Mouse (Mus musculus): ENCODE results near the gene Kcnj15. TPM values are rescaled to one million over a fixed set of nuclear protein-coding genes. Genes with fewer than 3 reads are reported as not detected.

Gene Kcnj15
- polyA plus RNA-seq, 1 experiment: not detected

DNA sequence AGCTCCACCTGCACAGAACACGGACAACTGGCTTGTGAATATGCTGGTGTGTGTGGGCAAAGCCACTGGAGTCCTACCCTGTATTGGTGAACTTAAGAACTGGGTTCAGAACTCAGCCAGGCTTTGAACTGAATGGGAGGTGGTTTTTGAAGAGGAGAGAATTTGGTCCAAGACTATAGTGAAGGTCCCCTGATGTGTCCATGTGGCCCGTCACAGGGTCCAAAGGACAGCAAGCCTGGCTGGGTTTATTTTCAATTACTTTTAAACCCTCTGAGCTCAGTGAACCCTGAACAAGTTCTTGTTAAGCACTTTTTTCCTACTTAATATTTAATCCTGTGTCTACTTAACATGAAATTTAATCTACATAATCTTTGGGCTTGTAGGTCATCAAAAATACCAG, 30.3 kb downstream of the Kcnj15 start:
- H3K4me1 ChIP-seq: peaks cover 75% of the 10 kb centered on the region
- H3K27me3 ChIP-seq (replicated peaks): no peaks in the 10 kb centered on the region
- no peaks in the 10 kb centered on the region for H3K9me3 ChIP-seq
- no peaks in the 10 kb centered on the region for H3K36me3 ChIP-seq (replicated peaks; ENCODE audit: low read length)
- no peak for TF ChIP-seq GATA1 (IDR thresholded peaks at IDR 0.05; ENCODE audit: borderline replicate concordance, low read length)
- TF ChIP-seq FLI1 (IDR thresholded peaks at IDR 0.05; ENCODE audit: low read length): no peak
- H3K4me3 ChIP-seq (replicated peaks): no peak overlapping the region

DNA sequence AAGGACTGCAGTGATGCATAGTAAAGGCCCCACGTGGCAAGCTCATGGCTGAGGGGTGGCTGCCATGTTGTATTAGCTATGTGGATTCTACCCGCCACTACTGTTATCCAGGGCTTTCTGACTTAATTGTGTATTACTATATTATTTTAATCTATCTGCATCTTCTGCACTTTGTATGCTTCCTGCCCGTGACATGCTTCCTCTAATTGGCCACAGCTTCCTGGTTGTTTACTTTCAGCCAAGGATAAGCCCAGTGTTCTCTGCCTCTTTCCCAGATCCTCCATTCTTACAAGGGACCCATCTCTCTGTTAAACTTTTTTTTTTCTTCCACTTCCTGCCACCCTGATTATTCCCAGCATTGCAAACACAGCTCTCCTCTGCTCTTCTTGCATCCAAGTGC, 32.0 kb downstream of the Kcnj15 start:
- no peaks in the 10 kb centered on the region for H3K36me3 ChIP-seq (replicated peaks; ENCODE audit: low read length)
- no peak overlapping the region for H3K4me3 ChIP-seq (replicated peaks)
- no peaks in the 10 kb centered on the region for H3K27me3 ChIP-seq (replicated peaks)
- H3K9me3 ChIP-seq: peaks cover 3% of the 10 kb centered on the region; the same call in 1 of the 2 replicates
- peaks cover 66% of the 10 kb centered on the region for H3K4me1 ChIP-seq
- TF ChIP-seq GATA1 (IDR thresholded peaks at IDR 0.05; ENCODE audit: borderline replicate concordance, low read length) (no peak), FLI1 (IDR thresholded peaks at IDR 0.05; ENCODE audit: low read length) (no peak)

DNA sequence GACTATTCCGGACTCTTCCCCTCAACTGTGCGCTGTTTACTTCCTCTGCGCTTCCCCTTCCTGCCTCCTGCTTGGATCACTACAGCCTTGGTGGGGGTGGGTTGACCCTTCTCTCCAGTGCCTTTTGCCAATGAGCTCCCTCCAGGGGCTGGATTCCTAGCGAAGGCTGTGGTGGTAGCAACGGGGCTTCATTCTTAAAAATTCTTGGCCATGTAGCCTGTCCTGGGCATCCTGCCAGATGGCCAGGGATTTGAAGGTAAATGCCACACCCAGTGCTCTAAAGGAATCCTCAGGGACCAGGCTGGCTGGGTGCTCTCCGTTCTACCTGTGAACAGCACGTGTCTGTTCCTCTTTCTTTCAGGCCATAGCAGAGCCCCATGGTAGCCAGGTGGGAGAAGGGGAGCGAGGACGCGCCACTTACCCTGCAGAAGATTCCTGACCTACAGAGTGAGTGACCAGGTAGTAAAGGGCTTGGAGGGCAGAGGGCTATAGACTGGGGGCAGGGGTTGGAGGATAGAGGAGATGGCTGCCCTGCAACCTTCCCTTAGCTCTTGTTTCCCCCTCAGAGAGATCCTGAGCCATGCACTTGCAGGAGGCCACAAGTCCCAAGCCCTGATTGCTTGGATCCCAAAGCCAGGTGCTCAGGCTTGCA, 34.2 kb downstream of the Kcnj15 start:
- Histone ChIP-seq H3K36me3 (replicated peaks; ENCODE audit: low read length) (peaks cover 8% of the 10 kb centered on the region), H3K4me1 (peaks cover 53% of the 10 kb centered on the region), H3K27me3 (replicated peaks) (no peaks in the 10 kb centered on the region), H3K4me3 (replicated peaks) (no peak overlapping the region), H3K9me3 (peaks cover 3% of the 10 kb centered on the region; the same call in 1 of the 2 replicates)
- TF ChIP-seq GATA1 (IDR thresholded peaks at IDR 0.05; ENCODE audit: borderline replicate concordance, low read length) (no peak), FLI1 (IDR thresholded peaks at IDR 0.05; ENCODE audit: low read length) (no peak)

DNA sequence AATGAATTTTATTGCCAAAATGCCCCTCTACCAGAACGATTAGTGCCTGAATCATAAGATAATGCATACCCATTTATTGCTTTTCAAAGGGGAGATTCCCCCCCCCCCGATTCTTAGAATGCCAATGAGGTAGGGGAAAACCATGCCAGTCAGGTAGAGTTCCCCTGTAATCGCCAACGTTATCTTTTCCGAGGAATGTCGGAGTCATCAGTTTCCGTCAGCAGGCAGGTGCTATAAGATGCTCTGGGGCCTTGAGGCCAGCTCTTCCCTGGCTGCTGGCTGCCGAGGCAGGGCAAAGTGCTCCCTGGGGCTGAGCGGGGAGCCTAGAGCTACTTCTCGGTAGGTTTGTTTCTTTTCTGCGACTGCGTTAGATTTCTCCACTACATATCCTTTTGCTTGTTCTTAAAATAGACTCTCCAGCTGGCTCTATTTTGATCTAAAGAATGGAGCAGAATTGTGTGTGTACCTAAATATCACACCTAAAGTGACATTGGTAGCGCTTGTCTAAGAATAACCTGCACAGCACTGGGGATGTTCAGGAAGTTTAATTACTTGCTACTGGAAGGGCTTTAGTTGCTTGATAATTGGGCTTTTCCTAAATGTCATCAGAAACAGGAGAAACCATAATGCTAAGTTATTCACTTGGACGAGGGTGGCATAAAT, 35.6 kb downstream of the Kcnj15 start:
- TF ChIP-seq FLI1 (IDR thresholded peaks at IDR 0.05; ENCODE audit: low read length): no peak
- TF ChIP-seq GATA1 (IDR thresholded peaks at IDR 0.05; ENCODE audit: borderline replicate concordance, low read length): no peak
- H3K4me3 ChIP-seq (replicated peaks): no peak overlapping the region
- peaks cover 9% of the 10 kb centered on the region for H3K36me3 ChIP-seq (replicated peaks; ENCODE audit: low read length)
- peaks cover 60% of the 10 kb centered on the region for H3K4me1 ChIP-seq
- no peaks in the 10 kb centered on the region for H3K27me3 ChIP-seq (replicated peaks)
- peaks cover 3% of the 10 kb centered on the region; the same call in 1 of the 2 replicates for H3K9me3 ChIP-seq

DNA sequence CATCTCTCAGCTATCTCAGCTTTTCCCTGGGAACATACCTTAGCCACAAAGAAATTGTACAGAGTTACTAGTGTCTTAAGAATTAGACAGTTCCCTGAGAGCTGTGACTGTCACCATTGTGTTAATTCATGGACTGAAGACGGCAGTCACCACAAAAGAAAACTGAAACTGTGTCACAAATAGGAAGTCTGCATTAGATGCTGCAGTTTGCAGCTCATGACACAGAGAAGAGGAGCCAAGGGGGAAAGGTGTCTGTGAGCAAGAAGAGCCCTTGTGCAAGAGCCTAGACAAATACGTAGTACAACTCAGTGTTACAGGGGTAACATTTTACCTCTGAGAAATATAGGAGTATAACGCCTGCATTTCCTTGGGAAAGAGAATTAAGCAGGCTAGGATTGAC, 40.3 kb downstream of the Kcnj15 start:
- Histone ChIP-seq H3K36me3 (replicated peaks; ENCODE audit: low read length) (peaks cover 14% of the 10 kb centered on the region), H3K9me3 (peaks cover 3% of the 10 kb centered on the region; the same call in 1 of the 2 replicates), H3K4me3 (replicated peaks) (peak overlapping the region; percentile 56), H3K4me1 (peaks cover 62% of the 10 kb centered on the region), H3K27me3 (replicated peaks) (no peaks in the 10 kb centered on the region)
- no peak for TF ChIP-seq FLI1 (IDR thresholded peaks at IDR 0.05; ENCODE audit: low read length)
- TF ChIP-seq GATA1 (IDR thresholded peaks at IDR 0.05; ENCODE audit: borderline replicate concordance, low read length): no peak

DNA sequence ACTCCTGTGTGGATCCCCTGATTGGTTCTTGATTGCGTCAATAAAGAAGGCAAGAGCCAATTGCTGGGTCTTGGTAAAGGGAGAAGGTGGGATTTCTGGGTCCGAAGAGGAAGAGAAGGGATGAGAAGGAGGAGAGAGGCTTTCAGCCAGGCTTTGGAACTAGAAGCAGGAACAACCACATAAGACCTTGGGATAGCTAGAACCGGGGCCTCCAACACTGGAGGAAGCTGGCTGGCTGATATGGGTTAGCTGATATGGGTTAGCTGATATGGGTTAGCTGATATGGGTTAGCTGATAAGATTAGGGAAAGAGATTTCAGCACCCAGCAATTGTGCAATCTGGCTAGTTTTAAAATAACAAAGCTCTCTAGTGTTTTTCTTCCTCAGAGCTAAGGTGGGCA, 44.3 kb downstream of the Kcnj15 start:
- no peaks in the 10 kb centered on the region for H3K9me3 ChIP-seq
- peaks cover 80% of the 10 kb centered on the region for H3K4me1 ChIP-seq
- H3K36me3 ChIP-seq (replicated peaks; ENCODE audit: low read length): peaks cover 5% of the 10 kb centered on the region
- H3K27me3 ChIP-seq (replicated peaks): no peaks in the 10 kb centered on the region
- H3K4me3 ChIP-seq (replicated peaks): no peak overlapping the region
- TF ChIP-seq FLI1 (IDR thresholded peaks at IDR 0.05; ENCODE audit: low read length): no peak

DNA sequence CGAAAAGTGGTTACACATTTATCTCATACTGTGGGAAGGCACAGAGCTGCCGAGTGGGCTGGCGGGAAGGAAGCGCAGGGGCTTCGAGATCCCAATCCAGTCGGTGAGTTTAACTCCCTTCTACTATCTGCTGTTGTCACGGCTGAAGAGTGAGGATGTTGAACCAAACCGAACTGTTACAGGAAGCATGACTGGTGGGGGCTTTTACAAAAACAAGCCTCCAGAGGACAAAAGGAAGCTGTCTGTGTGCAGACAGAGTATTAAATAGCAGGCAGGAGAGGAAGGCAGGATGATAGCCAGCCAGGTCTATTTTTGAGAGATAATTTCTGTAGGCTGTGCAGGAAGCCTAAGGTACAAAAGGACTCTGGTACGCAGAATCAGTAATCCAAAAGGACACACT, 46.3 kb downstream of the Kcnj15 start:
- no peaks in the 10 kb centered on the region for H3K9me3 ChIP-seq
- peaks cover 80% of the 10 kb centered on the region for H3K4me1 ChIP-seq
- peaks cover 5% of the 10 kb centered on the region for H3K36me3 ChIP-seq (replicated peaks; ENCODE audit: low read length)
- H3K27me3 ChIP-seq (replicated peaks): no peaks in the 10 kb centered on the region
- TF ChIP-seq FLI1 (IDR thresholded peaks at IDR 0.05; ENCODE audit: low read length) (no peak), GATA1 (IDR thresholded peaks at IDR 0.05; ENCODE audit: borderline replicate concordance, low read length) (no peak)
- H3K4me3 ChIP-seq (replicated peaks): peak overlapping the region; percentile 79

DNA sequence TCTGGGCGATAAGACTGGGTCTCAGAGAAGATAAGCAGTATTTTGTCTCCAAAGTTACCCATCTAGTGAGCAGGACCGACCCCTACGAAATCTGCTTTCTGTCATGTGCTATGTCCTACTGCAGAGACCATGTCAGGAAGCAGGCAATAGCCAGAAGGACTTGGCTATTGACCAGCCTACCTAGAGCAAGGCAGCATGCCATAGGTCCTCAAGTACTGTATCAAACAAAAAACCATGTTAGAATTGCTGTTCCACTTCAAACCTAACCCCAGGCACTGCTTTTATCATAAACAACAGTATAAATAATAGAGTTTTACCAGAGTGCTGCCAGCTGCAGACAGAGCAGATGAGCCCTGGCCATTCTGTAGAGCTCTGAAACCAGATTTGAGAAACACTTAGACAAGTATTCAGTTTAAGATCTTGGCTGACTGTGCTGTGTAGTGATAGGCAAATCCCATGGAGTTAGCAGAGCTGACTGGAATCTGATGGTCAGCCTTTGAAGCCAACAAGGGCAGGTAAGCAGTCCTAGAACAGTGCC, 50.5 kb downstream of the Kcnj15 start:
- TF ChIP-seq GATA1 (IDR thresholded peaks at IDR 0.05; ENCODE audit: borderline replicate concordance, low read length) (no peak), FLI1 (IDR thresholded peaks at IDR 0.05; ENCODE audit: low read length) (no peak)
- Histone ChIP-seq H3K36me3 (replicated peaks; ENCODE audit: low read length) (no peaks in the 10 kb centered on the region), H3K4me1 (peaks cover 65% of the 10 kb centered on the region), H3K4me3 (replicated peaks) (no peak overlapping the region), H3K27me3 (replicated peaks) (no peaks in the 10 kb centered on the region), H3K9me3 (0 out of 2 replicates have a peak, but pooled peaks cover 4% of the 10 kb centered on the region)

DNA sequence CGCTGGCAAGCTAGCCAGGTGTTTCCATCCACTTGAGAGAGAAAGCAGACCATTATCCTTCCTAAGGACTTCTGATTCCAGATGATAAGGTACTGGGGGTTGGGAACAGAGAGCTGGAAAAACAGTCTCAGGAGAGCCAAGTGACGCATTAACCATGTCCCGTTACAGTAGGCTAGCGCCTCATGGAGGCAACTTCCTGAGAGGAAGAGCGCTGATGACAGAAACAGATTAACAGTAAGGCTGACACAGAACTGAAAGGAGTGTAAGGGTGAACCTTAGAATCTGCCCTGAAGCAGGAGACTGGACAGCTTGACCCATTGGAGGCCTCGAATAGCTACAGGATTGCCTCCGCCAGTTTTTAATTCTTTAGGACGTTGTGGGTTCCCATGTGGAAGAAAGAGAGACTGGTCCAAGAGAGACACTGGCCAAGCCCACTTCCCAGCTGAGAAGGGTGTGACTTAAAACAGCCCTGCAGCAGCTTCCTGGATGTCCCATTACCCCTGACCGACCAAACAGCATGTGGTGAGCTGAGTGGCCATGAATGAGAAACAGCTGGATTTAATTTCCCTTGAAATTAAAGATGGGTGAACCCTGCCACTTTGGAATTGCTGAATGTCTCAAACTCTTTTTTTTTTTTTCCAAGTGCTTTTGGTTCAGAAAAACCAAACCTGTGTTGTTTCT, 64.7 kb downstream of the Kcnj15 start:
- Histone ChIP-seq H3K36me3 (replicated peaks; ENCODE audit: low read length) (no peaks in the 10 kb centered on the region), H3K4me1 (peaks cover 16% of the 10 kb centered on the region), H3K27me3 (replicated peaks) (peaks cover 3% of the 10 kb centered on the region), H3K4me3 (replicated peaks) (no peak overlapping the region), H3K9me3 (no peaks in the 10 kb centered on the region)
- TF ChIP-seq FLI1 (IDR thresholded peaks at IDR 0.05; ENCODE audit: low read length): no peak

DNA sequence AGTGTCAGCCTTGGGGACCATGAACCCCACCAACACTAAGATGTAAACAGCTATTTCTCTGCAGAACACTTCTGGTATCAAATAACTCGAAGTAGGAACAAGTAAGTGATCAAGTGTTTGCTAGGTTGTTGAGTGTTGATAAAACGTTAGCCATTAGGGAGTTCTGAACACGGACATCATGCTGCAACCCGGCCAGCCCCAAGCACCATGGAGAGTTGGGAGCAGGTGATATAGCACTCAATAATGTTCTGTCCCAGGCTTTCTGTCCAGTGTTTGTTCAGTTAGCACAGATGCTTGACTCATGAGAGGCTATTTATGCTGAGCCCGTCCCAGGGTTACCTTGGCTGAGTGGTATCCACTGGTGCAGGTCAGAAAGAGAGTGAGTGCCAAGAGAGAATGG, 74.8 kb downstream of the Kcnj15 start:
- TF ChIP-seq FLI1 (IDR thresholded peaks at IDR 0.05; ENCODE audit: low read length): no peak
- no peak for TF ChIP-seq GATA1 (IDR thresholded peaks at IDR 0.05; ENCODE audit: borderline replicate concordance, low read length)
- no peaks in the 10 kb centered on the region for H3K9me3 ChIP-seq
- peaks cover 9% of the 10 kb centered on the region for H3K27me3 ChIP-seq (replicated peaks)
- no peaks in the 10 kb centered on the region for H3K36me3 ChIP-seq (replicated peaks; ENCODE audit: low read length)
- H3K4me1 ChIP-seq: peaks cover 16% of the 10 kb centered on the region
- H3K4me3 ChIP-seq (replicated peaks): no peak overlapping the region
